Mouse (Mus musculus) embryonic facial prominence, embryonic 13.5 days (tissue): ENCODE data around the gene Khdrbs1. TPM values are rescaled to one million over a fixed set of nuclear protein-coding genes. Genes with fewer than 3 reads are reported as not detected.

Experiments
- ATAC-seq: fragments of 200-750 bp; cut with Nextera tagmentation; 2 replicates; pipeline ENCODE4 v1.8.0; 2017; ENCODE audit warnings: low read depth; ENCODE audit not compliant: insufficient number of reproducible peaks, insufficient read depth, low FRiP score, low TSS enrichment
- H3K27ac ChIP-seq: fragments of 300-500 bp; sonication (generic); 2 replicates; pipeline ENCODE4 v1.5.1; 2015; ENCODE audit warnings: moderate library complexity, mild to moderate bottlenecking, inconsistent platforms
- H3K27me3 ChIP-seq: fragments of 300-500 bp; sonication (generic); 2 replicates; pipeline ENCODE4 v1.6.1; 2015; ENCODE audit warnings: mild to moderate bottlenecking, inconsistent platforms
- H3K36me3 ChIP-seq: fragments of 300-500 bp; sonication (generic); 2 replicates; pipeline ENCODE4 v1.6.1; 2015; ENCODE audit warnings: mild to moderate bottlenecking, inconsistent platforms
- H3K4me1 ChIP-seq: fragments of 300-500 bp; sonication (generic); 2 replicates; pipeline ENCODE4 v1.6.1; 2015; ENCODE audit warnings: inconsistent platforms
- H3K4me2 ChIP-seq: fragments of 300-500 bp; sonication (generic); 2 replicates; pipeline ENCODE4 v1.6.1; 2015; ENCODE audit warnings: moderate library complexity, mild to moderate bottlenecking, inconsistent platforms
- H3K4me3 ChIP-seq: fragments of 300-500 bp; sonication (generic); 2 replicates; pipeline ENCODE4 v1.5.1; 2015; ENCODE audit warnings: mild to moderate bottlenecking, inconsistent platforms
- H3K9ac ChIP-seq: fragments of 300-500 bp; sonication (generic); 2 replicates; pipeline ENCODE4 v1.6.1; 2015; ENCODE audit warnings: mild to moderate bottlenecking, inconsistent platforms
- H3K9me3 ChIP-seq: fragments of 300-500 bp; sonication (generic); 2 replicates; pipeline ENCODE4 v1.6.1; 2016; ENCODE audit warnings: inconsistent platforms
- WGBS: fragments of 180-500 bp; shearing (Covaris S2); methylation state at CpG from one replicate; pipeline ENCODE4 v1.1.7; 2015; ENCODE audit warnings: mixed read lengths; 5-methylcytosine and 5-hydroxymethylcytosine counted together
- polyA plus RNA-seq: library from polyadenylated mRNA; unstranded; fragments of >200 nt; fragmentation: Nextera tagmentation; extraction: Ambion mirVana; gene quantifications from 2 replicates; pipeline ENCODE4 v1.2.1, GENCODE M21; 2015

The Khdrbs1 gene
- polyA plus RNA-seq, result 143 and 152 TPM in 2 replicates

- peaks cover under 1% of the 10 kb centered on the region; the same call in 1 of the 2 replicates for H3K36me3 ChIP-seq
- H3K4me3 ChIP-seq, result peak within 1 kb of the TSS; percentile 100
- under 1% methylated on average over 76 of the region's 76 CpGs for WGBS
- H3K27me3 ChIP-seq, result no peaks in the 10 kb centered on the region
- peak; percentile 92 for ATAC-seq
- peak within 1 kb of the TSS; percentile 74 for H3K4me2 ChIP-seq
- H3K9me3 ChIP-seq, result no peaks in the 10 kb centered on the region
- peak within 1 kb of the TSS; percentile 100 for H3K9ac ChIP-seq
- peak within 1 kb of the TSS; percentile 99 for H3K27ac ChIP-seq
- H3K4me1 ChIP-seq, result peaks cover 24% of the 10 kb centered on the region
Observed at GRCm38 (mm10) chr4:129742232-129743009, at the start of gene Khdrbs1. Khdrbs1 (minus strand) TSS chr4:129742303.

- no peak overlapping the region for H3K4me2 ChIP-seq
- ATAC-seq, result no peak
- 13% methylated on average over 1 of the region's 1 CpGs for WGBS
- no peaks in the 10 kb centered on the region for H3K27me3 ChIP-seq
- H3K9me3 ChIP-seq, result no peaks in the 10 kb centered on the region
- no peak overlapping the region for H3K27ac ChIP-seq
- no peak overlapping the region for H3K4me3 ChIP-seq
- H3K36me3 ChIP-seq, result no peaks in the 10 kb centered on the region
- peaks cover 34% of the 10 kb centered on the region for H3K4me1 ChIP-seq
- no peak overlapping the region for H3K9ac ChIP-seq
Observed at GRCm38 (mm10) chr4:129791399-129791798, 49.3 kb upstream of the Khdrbs1 start.

GRCm38 (mm10) chr4:129790475-129790874, 48.4 kb upstream of the Khdrbs1 start:
- H3K27ac ChIP-seq, result no peak overlapping the region
- H3K27me3 ChIP-seq, result no peaks in the 10 kb centered on the region
- 60% methylated on average over 3 of the region's 3 CpGs for WGBS
- no peak overlapping the region for H3K4me3 ChIP-seq
- no peak overlapping the region for H3K9ac ChIP-seq
- no peak overlapping the region for H3K4me2 ChIP-seq
- H3K36me3 ChIP-seq, result no peaks in the 10 kb centered on the region
- ATAC-seq, result no peak
- no peaks in the 10 kb centered on the region for H3K9me3 ChIP-seq
- H3K4me1 ChIP-seq, result peaks cover 26% of the 10 kb centered on the region

- H3K4me2 ChIP-seq, result no peak overlapping the region
- H3K27ac ChIP-seq, result no peak overlapping the region
- no peaks in the 10 kb centered on the region for H3K27me3 ChIP-seq
- no peaks in the 10 kb centered on the region for H3K36me3 ChIP-seq
- H3K4me3 ChIP-seq, result no peak overlapping the region
- no peak for ATAC-seq
- H3K9me3 ChIP-seq, result no peaks in the 10 kb centered on the region
- H3K4me1 ChIP-seq, result peaks cover 17% of the 10 kb centered on the region
- H3K9ac ChIP-seq, result no peak overlapping the region
- WGBS, result 91% methylated on average over 2 of the region's 2 CpGs
Observed at GRCm38 (mm10) chr4:129789635-129790034, 47.5 kb upstream of the Khdrbs1 start.

- Histone ChIP-seq H3K4me1 (peaks cover 12% of the 10 kb centered on the region), H3K9ac (no peak overlapping the region), H3K27me3 (no peaks in the 10 kb centered on the region), H3K4me3 (no peak overlapping the region), H3K36me3 (no peaks in the 10 kb centered on the region), H3K4me2 (no peak overlapping the region), H3K27ac (no peak overlapping the region), H3K9me3 (no peaks in the 10 kb centered on the region)
- no peak for ATAC-seq
- WGBS, result 52% methylated on average over 8 of the region's 8 CpGs
Observed at GRCm38 (mm10) chr4:129788693-129789092, 46.6 kb upstream of the Khdrbs1 start.

GRCm38 (mm10) chr4:129785178-129785577, 43.1 kb upstream of the Khdrbs1 start:
- Histone ChIP-seq H3K4me2 (no peak overlapping the region), H3K9me3 (no peaks in the 10 kb centered on the region), H3K27me3 (no peaks in the 10 kb centered on the region), H3K27ac (no peak overlapping the region), H3K4me3 (no peak overlapping the region), H3K9ac (no peak overlapping the region), H3K4me1 (peaks cover 25% of the 10 kb centered on the region), H3K36me3 (no peaks in the 10 kb centered on the region)
- ATAC-seq, result no peak
- WGBS, result 3% methylated on average over 4 of the region's 4 CpGs

- no peaks in the 10 kb centered on the region for H3K27me3 ChIP-seq
- peak overlapping the region; percentile 84 for H3K27ac ChIP-seq
Observed at GRCm38 (mm10) chr4:129783506-129783905, 41.4 kb upstream of the Khdrbs1 start.

GRCm38 (mm10) chr4:129782857-129783331, 40.8 kb upstream of the Khdrbs1 start:
- 0 out of 2 replicates have a peak, but pooled peaks have one; percentile 53 for ATAC-seq
- 11% methylated on average over 3 of the region's 3 CpGs for whole genome bisulfite sequencing

More at GRCm38 (mm10) chr4:129783506-129783905, 41.4 kb upstream of the Khdrbs1 start:
- Histone ChIP-seq H3K4me1 (peaks cover 25% of the 10 kb centered on the region), H3K9me3 (no peaks in the 10 kb centered on the region), H3K4me3 (no peak overlapping the region), H3K4me2 (no peak overlapping the region), H3K9ac (no peak overlapping the region), H3K36me3 (no peaks in the 10 kb centered on the region)
- 75% methylated on average over 5 of the region's 5 CpGs for WGBS
- ATAC-seq, result no peak

GRCm38 (mm10) chr4:129781881-129782675, 40.0 kb upstream of the Khdrbs1 start:
- Histone ChIP-seq H3K27me3 (no peaks in the 10 kb centered on the region), H3K4me1 (peaks cover 25% of the 10 kb centered on the region), H3K4me3 (no peak overlapping the region), H3K36me3 (no peaks in the 10 kb centered on the region), H3K4me2 (no peak overlapping the region), H3K9me3 (no peaks in the 10 kb centered on the region), H3K27ac (peak overlapping the region; percentile 84), H3K9ac (peak overlapping the region; percentile 46)
- no peak for ATAC-seq
- 24% methylated on average over 4 of the region's 4 CpGs for WGBS

More at GRCm38 (mm10) chr4:129782857-129783331, 40.8 kb upstream of the Khdrbs1 start:
- Histone ChIP-seq H3K36me3 (no peaks in the 10 kb centered on the region), H3K27me3 (no peaks in the 10 kb centered on the region), H3K4me3 (no peak overlapping the region), H3K9ac (peak overlapping the region; percentile 46; the same call in 1 of the 2 replicates), H3K4me1 (peaks cover 25% of the 10 kb centered on the region), H3K9me3 (no peaks in the 10 kb centered on the region), H3K4me2 (no peak overlapping the region), H3K27ac (peak overlapping the region; percentile 84)

GRCm38 (mm10) chr4:129771672-129772521, 29.8 kb upstream of the Khdrbs1 start:
- Histone ChIP-seq H3K4me3 (peak overlapping the region; percentile 19), H3K4me2 (peak overlapping the region; percentile 54), H3K36me3 (no peaks in the 10 kb centered on the region), H3K27me3 (no peaks in the 10 kb centered on the region), H3K9me3 (no peaks in the 10 kb centered on the region), H3K9ac (0 out of 2 replicates have a peak overlapping the region, but pooled peaks have one; percentile 23), H3K4me1 (peaks cover 26% of the 10 kb centered on the region), H3K27ac (peak overlapping the region; percentile 77)
- 1% methylated on average over 21 of the region's 21 CpGs for WGBS
- ATAC-seq, result peak; percentile 68; the same call in 1 of the 2 replicates

GRCm38 (mm10) chr4:129771314-129771671, 29.2 kb upstream of the Khdrbs1 start:
- no peaks in the 10 kb centered on the region for H3K36me3 ChIP-seq
- WGBS, result 8% methylated on average over 7 of the region's 7 CpGs
- peak overlapping the region; percentile 19; the same call in 1 of the 2 replicates for H3K4me3 ChIP-seq
- no peaks in the 10 kb centered on the region for H3K9me3 ChIP-seq
- H3K4me2 ChIP-seq, result peak overlapping the region; percentile 54
- H3K4me1 ChIP-seq, result peaks cover 26% of the 10 kb centered on the region
- H3K27me3 ChIP-seq, result no peaks in the 10 kb centered on the region
- no peak for ATAC-seq
- peak overlapping the region; percentile 77 for H3K27ac ChIP-seq
- H3K9ac ChIP-seq, result 0 out of 2 replicates have a peak overlapping the region, but pooled peaks have one; percentile 23
